Mouse (Mus musculus) hindbrain, embryonic 14.5 days (tissue): Measurements from ENCODE around the gene Gabrr3. TPM values are rescaled to one million over a fixed set of nuclear protein-coding genes. Genes with fewer than 3 reads are reported as not detected.
A peak's percentile ranks its signal among the peaks of the same experiment; 100 is the strongest.
"Not testable (repeated sequence)": the region's sequence is repeated elsewhere in the genome, so short reads cannot be mapped to it uniquely, and the experiment has no call there.

Experiments
- ATAC-seq: fragments of 200-750 bp; cut with Nextera tagmentation; 2 replicates; pipeline ENCODE4 v1.8.0; 2017; ENCODE audit warnings: moderate number of reproducible peaks, mild to moderate bottlenecking, moderate TSS enrichment, moderate library complexity; ENCODE audit not compliant: low FRiP score
- DNase-seq: peaks from one replicate; pipeline ENCODE4 v3.0.0-alpha.2; 2015; ENCODE audit warnings: low spot score
- H3K27ac ChIP-seq: fragments of 300-500 bp; sonication (generic); 2 replicates; pipeline ENCODE4 v1.5.1; 2014; ENCODE audit warnings: mild to moderate bottlenecking, moderate library complexity
- H3K27me3 ChIP-seq: fragments of 300-500 bp; sonication (generic); 2 replicates; pipeline ENCODE4 v1.6.1; 2014; ENCODE audit warnings: mild to moderate bottlenecking, low read length, mixed read lengths; ENCODE audit not compliant: control insufficient read depth, insufficient read depth
- H3K36me3 ChIP-seq: fragments of 300-500 bp; sonication (generic); replicated peaks from 2 replicates; pipeline ENCODE4 v1.6.1; 2014; ENCODE audit not compliant: control insufficient read depth, insufficient read depth
- H3K4me1 ChIP-seq: fragments of 300-500 bp; sonication (generic); replicated peaks from 2 replicates; pipeline ENCODE4 v1.6.1; 2014; ENCODE audit warnings: antibody characterized with exemption, low read length, mixed read lengths; ENCODE audit not compliant: control insufficient read depth, insufficient read depth
- H3K4me2 ChIP-seq: fragments of 300-500 bp; sonication (generic); replicated peaks from 2 replicates; pipeline ENCODE4 v1.6.1; 2014; ENCODE audit warnings: mild to moderate bottlenecking, moderate library complexity
- H3K4me3 ChIP-seq: fragments of 300-500 bp; sonication (generic); replicated peaks from 2 replicates; pipeline ENCODE4 v1.5.1; 2014; ENCODE audit warnings: mild to moderate bottlenecking, low read length
- H3K9ac ChIP-seq: fragments of 300-500 bp; sonication (generic); 2 replicates; pipeline ENCODE4 v1.6.1; 2014
- H3K9me3 ChIP-seq: fragments of 300-500 bp; sonication (generic); 2 replicates; pipeline ENCODE4 v1.6.1; 2016; ENCODE audit warnings: low read length; ENCODE audit not compliant: control insufficient read depth
- WGBS: fragments of 180-500 bp; shearing (Covaris S2); extraction: QIAGEN DNeasy Blood & Tissue Kit; methylation state at CpG from one replicate; pipeline ENCODE4 v1.1.7; 2014; 5-methylcytosine and 5-hydroxymethylcytosine counted together
- polyA plus RNA-seq: library from polyadenylated mRNA; unstranded; fragments of >200 nt; fragmentation: Nextera tagmentation; extraction: Ambion mirVana; gene quantifications from 2 replicates; pipeline ENCODE4 v1.2.1, GENCODE M21; 2014

Gene Gabrr3
- polyA plus RNA-seq, 1 experiment from 2014 or later = 0.08 TPM

DNA sequence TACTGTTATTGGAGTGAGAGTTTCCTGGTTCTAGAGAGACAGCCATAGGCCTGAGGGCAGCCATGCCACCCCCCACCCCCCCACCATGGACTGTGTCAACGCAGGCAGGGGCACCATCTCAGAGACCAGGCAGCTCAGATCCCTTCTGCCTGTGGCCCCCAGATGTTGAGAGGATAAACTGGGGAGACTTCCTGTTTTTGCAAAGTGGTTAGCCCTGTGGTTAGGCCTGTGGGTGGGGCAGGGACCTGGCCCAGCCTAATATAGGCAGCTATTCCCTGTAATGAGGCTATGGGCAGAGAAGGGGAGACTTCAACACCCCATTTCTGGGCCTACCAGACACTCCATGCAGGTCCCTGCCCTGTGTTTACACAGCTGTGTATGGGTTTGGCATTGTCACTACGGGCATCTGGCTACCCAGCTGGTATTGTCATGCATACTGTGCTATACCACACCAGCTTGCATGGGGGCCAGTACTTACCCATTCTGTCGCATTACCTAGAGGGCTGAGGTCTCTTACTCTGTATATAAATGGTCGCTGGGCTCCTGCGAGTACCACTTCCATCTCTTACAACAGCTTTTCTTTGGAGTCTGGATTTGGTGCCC lies 52.2 kb downstream of the Gabrr3 start:
- ATAC-seq, H3K36me3 ChIP-seq, DNase-seq, H3K27me3 ChIP-seq, H3K4me1 ChIP-seq, H3K27ac ChIP-seq, H3K9me3 ChIP-seq, H3K4me3 ChIP-seq, H3K9ac ChIP-seq, H3K4me2 ChIP-seq: not testable (repeated sequence)
- 81% methylated on average over 5 of the region's 5 CpGs for WGBS

DNA sequence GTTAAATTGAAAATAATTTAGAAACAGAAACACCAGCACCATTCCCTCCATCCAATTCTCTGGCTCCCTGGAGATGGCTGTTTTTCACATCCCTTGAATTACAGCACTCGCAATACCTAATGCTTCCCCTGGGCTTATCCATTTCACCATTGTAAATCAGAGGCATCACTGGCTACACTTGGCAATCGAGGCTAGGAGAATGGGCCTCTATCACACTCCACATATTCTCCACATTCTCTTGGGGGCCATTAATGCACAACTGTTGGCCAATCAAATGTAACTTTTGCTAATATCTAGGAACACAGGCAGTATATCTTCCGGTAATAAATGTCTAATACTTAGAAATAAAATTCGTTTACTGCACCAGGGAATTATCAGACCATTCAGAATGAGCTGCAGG lies 56.4 kb downstream of the Gabrr3 start:
- Histone ChIP-seq H3K4me3 (no peak overlapping the region), H3K4me1 (no peaks in the 10 kb centered on the region), H3K36me3 (no peaks in the 10 kb centered on the region), H3K9ac (no peak overlapping the region), H3K4me2 (no peak overlapping the region), H3K9me3 (0 out of 2 replicates have a peak, but pooled peaks cover 6% of the 10 kb centered on the region), H3K27ac (no peak overlapping the region), H3K27me3 (no peaks in the 10 kb centered on the region)
- 70% methylated on average over 4 of the region's 4 CpGs for WGBS
- ATAC-seq (no peak; the same call in 1 of the 2 replicates), DNase-seq (no peak)

DNA sequence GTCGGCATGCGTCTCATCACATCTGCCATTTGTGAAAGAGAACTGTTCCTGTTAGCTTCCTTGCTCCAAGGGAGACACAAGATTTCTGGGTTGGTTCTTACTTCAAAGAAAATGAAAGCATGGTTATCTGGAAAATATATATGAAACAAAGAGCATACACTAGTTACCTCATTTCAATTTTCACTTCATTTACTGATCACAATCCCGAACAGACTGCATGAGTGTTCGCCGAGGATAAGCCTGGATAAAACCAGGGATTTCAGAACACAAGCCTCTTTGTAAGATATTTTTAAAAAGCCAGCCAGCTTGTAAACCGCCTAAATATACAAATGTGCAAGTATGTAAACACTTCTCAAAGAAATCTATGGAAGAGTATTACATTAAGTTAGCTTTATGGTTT lies 56.8 kb downstream of the Gabrr3 start:
- Histone ChIP-seq H3K36me3 (no peaks in the 10 kb centered on the region), H3K9me3 (0 out of 2 replicates have a peak, but pooled peaks cover 6% of the 10 kb centered on the region), H3K4me2 (no peak overlapping the region), H3K4me1 (no peaks in the 10 kb centered on the region), H3K9ac (no peak overlapping the region), H3K27ac (no peak overlapping the region), H3K27me3 (no peaks in the 10 kb centered on the region), H3K4me3 (no peak overlapping the region)
- ATAC-seq (no peak), DNase-seq (no peak)
- WGBS = 85% methylated on average over 6 of the region's 6 CpGs

DNA sequence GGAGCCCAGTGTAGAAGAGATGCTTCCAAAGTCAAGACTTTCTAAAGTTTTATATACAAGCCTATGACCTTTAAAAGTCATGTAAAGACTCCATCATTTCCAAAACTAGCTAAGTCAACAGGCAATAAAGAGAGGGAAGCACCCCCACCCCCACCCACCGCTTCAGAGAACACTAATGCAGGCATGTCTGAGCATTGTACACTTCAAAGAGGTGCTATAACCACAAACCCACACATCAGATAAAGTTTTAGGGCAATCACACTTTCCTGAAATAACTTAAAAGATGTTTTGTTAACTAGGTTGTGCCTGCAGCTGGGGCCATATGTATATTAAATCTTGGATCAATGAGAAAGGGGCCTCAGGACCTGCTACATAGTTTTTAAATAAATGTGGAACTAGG lies 62.7 kb downstream of the Gabrr3 start:
- no peaks in the 10 kb centered on the region for H3K36me3 ChIP-seq
- no peak overlapping the region for H3K27ac ChIP-seq
- 0 out of 2 replicates have a peak, but pooled peaks cover 3% of the 10 kb centered on the region for H3K9me3 ChIP-seq
- no peak for DNase-seq
- H3K4me2 ChIP-seq = no peak overlapping the region
- no peaks in the 10 kb centered on the region for H3K27me3 ChIP-seq
- no peak overlapping the region for H3K4me3 ChIP-seq
- H3K4me1 ChIP-seq = peaks cover 5% of the 10 kb centered on the region; the same call in 1 of the 2 replicates
- WGBS = 96% methylated on average over 1 of the region's 1 CpGs
- H3K9ac ChIP-seq = no peak overlapping the region
- ATAC-seq = no peak

DNA sequence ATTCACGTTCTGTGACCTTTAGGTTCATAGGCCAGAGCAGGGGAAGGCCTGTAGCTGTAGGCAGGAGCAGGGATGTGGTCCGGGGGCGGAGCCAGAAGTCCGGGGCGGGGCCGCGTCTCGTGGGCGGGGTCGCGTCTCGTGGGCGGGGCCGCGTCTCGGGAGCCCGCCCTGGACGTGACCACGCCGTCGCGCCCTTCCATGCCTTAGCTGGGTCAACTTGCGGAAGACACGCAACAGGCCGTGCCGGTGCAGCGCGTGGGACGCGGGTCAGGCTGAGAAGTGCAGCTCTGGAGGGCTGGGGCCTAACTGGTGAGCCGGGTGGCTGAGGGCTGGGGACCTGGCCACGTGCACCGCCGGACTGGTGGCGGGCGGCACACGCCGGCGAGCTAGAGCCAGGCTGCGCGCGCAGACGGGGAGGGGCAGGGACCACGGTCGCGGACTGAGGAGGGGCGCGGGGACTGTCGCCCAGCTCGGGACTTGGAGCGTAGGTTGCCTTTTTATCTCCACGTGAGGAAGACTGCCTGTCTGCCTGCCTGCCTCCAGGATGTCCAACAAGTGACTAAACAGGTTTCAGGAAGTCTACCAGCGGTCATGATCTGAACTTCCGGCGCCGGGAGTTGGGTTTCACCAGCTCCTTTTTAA lies 64.6 kb downstream of the Gabrr3 start, which contains the start of gene Riox2:
Gene Riox2, plus strand, starts transcription at position 139 of the 642 bp plus-strand sequence.
- peak within 1 kb of the TSS; percentile 59 for H3K4me3 ChIP-seq
- peaks cover 5% of the 10 kb centered on the region; the same call in 1 of the 2 replicates for H3K4me1 ChIP-seq
- peak within 1 kb of the TSS; percentile 82 for H3K4me2 ChIP-seq
- WGBS = 2% methylated on average over 56 of the region's 56 CpGs
- H3K36me3 ChIP-seq = no peaks in the 10 kb centered on the region
- peak; percentile 94 for ATAC-seq
- H3K9me3 ChIP-seq = no peaks in the 10 kb centered on the region
- DNase-seq = peak; percentile 73
- no peaks in the 10 kb centered on the region for H3K27me3 ChIP-seq
- H3K27ac ChIP-seq = no peak within 1 kb of the TSS
- H3K9ac ChIP-seq = peak within 1 kb of the TSS; percentile 52

DNA sequence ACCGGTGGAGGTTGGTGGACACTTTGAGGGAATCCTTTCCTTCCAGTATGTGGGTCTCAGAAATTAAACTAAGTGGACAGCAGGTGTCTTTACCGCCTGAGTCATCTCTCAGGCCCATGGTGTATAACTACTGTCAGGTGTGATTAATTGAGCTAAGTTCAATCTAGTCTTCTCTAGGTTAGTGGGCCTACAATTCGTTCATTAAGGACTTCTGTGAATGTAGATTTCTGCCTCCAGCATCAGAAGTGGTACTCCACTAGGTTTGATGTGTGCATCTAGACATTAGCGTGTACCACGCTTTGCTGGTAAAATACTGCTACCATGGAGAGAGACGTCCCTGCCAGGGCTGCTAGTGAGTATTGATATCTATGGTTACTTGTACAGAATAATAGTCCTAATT lies 65.4 kb downstream of the Gabrr3 start:
- Histone ChIP-seq H3K27ac (no peak overlapping the region), H3K9ac (no peak overlapping the region), H3K4me3 (peak overlapping the region; percentile 59), H3K36me3 (no peaks in the 10 kb centered on the region), H3K4me1 (peaks cover 5% of the 10 kb centered on the region; the same call in 1 of the 2 replicates), H3K9me3 (no peaks in the 10 kb centered on the region), H3K4me2 (peak overlapping the region; percentile 82), H3K27me3 (no peaks in the 10 kb centered on the region)
- DNase-seq (no peak), ATAC-seq (no peak)
- 52% methylated on average over 6 of the region's 6 CpGs for WGBS

- Histone ChIP-seq H3K4me2 (no peak overlapping the region), H3K9ac (no peak overlapping the region), H3K27me3 (no peaks in the 10 kb centered on the region), H3K4me3 (no peak overlapping the region), H3K27ac (no peak overlapping the region), H3K4me1 (peaks cover 5% of the 10 kb centered on the region; the same call in 1 of the 2 replicates), H3K36me3 (no peaks in the 10 kb centered on the region), H3K9me3 (no peaks in the 10 kb centered on the region)
- peak; percentile 65 for DNase-seq
- ATAC-seq = no peak
- 36% methylated on average over 1 of the region's 1 CpGs for WGBS
Measured at GRCm38 (mm10) chr16:59474788-59475187, 67.7 kb downstream of the Gabrr3 start.

- H3K4me2 ChIP-seq = no peak overlapping the region
- no peaks in the 10 kb centered on the region for H3K9me3 ChIP-seq
- 90% methylated on average over 3 of the region's 3 CpGs for WGBS
- no peak overlapping the region for H3K27ac ChIP-seq
- H3K27me3 ChIP-seq = no peaks in the 10 kb centered on the region
- no peak overlapping the region for H3K9ac ChIP-seq
- DNase-seq (no peak), ATAC-seq (no peak)
- no peak overlapping the region for H3K4me3 ChIP-seq
- H3K36me3 ChIP-seq = no peaks in the 10 kb centered on the region
- H3K4me1 ChIP-seq = no peaks in the 10 kb centered on the region
Measured at GRCm38 (mm10) chr16:59477955-59478354, 70.8 kb downstream of the Gabrr3 start.

DNA sequence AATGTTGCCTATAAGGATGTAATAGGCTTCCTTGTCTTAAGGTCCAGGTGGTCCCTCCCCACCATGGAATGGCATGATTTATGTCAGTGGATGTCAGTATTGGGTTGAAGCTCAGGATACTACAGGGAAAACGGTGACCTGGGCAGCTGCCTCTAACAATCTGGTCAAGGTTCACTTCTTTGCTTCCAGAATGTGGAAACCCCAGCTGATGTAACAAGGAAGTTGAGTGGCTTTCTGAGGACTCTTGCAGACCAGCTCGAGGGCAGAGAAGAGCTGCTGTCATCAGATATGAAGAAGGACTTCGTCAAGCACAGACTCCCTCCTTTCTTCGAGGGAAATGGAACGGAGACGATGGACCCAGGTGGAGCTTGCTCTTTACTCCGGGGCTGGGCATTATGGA lies 80.1 kb downstream of the Gabrr3 start:
- 90% methylated on average over 7 of the region's 7 CpGs for WGBS

More for the DNA sequence above, 80.1 kb downstream of the Gabrr3 start:
- no peak overlapping the region for H3K4me2 ChIP-seq
- no peak overlapping the region for H3K27ac ChIP-seq
- peaks cover 13% of the 10 kb centered on the region; the same call in 1 of the 2 replicates for H3K36me3 ChIP-seq
- DNase-seq = no peak
- no peak overlapping the region for H3K4me3 ChIP-seq
- no peak overlapping the region for H3K9ac ChIP-seq
- H3K4me1 ChIP-seq = no peaks in the 10 kb centered on the region
- no peaks in the 10 kb centered on the region for H3K27me3 ChIP-seq
- no peaks in the 10 kb centered on the region for H3K9me3 ChIP-seq
- no peak for ATAC-seq
